Mouse (Mus musculus) urinary bladder, postnatal 36 days (tissue): Measurements from ENCODE around the gene Atp13a1.

Experiments
- DNase-seq, 2 experiments: peaks; one replicate each; pipeline ENCODE4 v3.0.0; 2022; ENCODE audit warnings: low spot score in 2 of 2, mixed read lengths in 1 of 2

Atp13a1 gene

GRCm38 (mm10) chr8:69848951-69849350 is 58.0 kb downstream of the Atp13a1 start:
- peak; percentile 36 to 60 for DNase-seq

DNA sequence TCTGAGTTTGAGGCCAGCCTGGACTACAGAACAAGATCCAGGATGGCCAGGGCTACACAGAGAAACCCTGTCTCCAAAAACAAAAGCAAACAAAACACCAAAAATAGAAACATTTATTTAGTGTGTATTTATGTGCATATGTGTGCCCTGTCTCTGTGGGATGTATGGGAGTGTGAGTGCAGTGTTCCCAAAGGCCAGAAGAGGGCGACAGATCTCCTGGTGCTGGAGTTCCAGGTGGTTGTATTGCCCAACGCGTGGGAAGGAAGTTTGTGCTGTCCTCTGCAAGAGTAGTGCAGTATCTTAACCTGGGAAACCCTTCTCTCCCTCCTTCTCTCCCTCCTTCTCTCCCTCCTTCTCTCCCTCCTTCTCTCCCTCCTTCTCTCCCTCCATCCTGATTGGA is 58.9 kb downstream of the Atp13a1 start:
- no peak for DNase-seq

DNA sequence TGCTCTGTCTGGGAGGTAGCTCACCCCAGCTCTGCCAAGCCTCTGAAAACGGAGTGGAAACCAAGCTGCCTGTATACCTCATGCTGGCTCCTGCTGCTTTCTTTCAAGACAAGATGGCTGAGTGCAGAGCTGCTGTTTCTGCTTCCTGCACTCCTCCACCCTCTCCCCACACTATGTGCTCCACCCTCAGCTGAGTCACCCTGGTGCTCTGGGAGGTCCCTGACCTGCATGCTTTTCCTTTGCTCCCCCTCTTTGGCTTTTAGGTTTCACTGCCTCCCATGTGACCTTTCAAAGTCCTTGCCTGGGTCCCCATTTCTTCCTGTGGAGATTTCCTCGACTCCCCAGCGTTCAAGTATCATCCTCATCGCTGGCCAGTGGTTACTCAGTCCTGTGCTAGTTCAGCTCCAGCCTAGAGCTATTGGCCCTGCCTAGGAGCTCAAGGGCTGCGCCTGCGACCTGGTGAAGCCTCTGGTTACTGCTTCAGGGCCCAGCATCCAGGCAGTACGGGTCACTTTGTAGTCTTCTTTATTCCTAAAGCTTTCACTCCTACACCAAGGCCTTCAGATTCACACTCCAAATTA is 60.1 kb downstream of the Atp13a1 start:
- no peak for DNase-seq

GRCm38 (mm10) chr8:69853869-69854268 is 62.9 kb downstream of the Atp13a1 start:
- no peak for DNase-seq
